Mouse (Mus musculus): ENCODE measurements around the gene Irf1. TPM values are rescaled to one million over a fixed set of nuclear protein-coding genes. Genes with fewer than 3 reads are reported as not detected.

The Irf1 gene
- total and polyA plus RNA-seq, 3 experiments = 17.8 to 64.9 (median 23.6) TPM

GRCm38 (mm10) chr11:53779808-53780207 is 10.0 kb downstream of the Irf1 start:
- 0 out of 2 replicates have a peak, but pooled peaks cover 10% of the 10 kb centered on the region for H3K79me2 ChIP-seq (replicated peaks; ENCODE audit: control insufficient read depth, extremely low read depth, insufficient read depth, poor library complexity, severe bottlenecking)
- peaks cover 48 to 72% of the 10 kb centered on the region in 2 experiments for H3K36me3 ChIP-seq (replicated peaks in 1 of 2; ENCODE audit: control insufficient read depth in 1 of 2, insufficient read depth in 1 of 2, low read length in 1 of 2)
- no peaks in the 10 kb centered on the region for H3K9me3 ChIP-seq (replicated peaks; ENCODE audit: low read length)
- no peak overlapping the region for H3K27ac ChIP-seq (ENCODE audit: insufficient read depth, low read depth)
- H3K27me3 ChIP-seq (replicated peaks) = no peaks in the 10 kb centered on the region
- H3K4me3 ChIP-seq (replicated peaks in 1 of 3; ENCODE audit: low read depth in 2 of 3, low read length in 2 of 3, poor library complexity in 1 of 3) = no peak overlapping the region
- no peak overlapping the region for H3K4me2 ChIP-seq (ENCODE audit: insufficient read depth, low read depth, poor library complexity, severe bottlenecking)
- peaks cover 15 to 66% of the 10 kb centered on the region in 2 experiments for H3K4me1 ChIP-seq (ENCODE audit: control insufficient read depth in 1 of 2, insufficient read depth in 2 of 2)
- dilution Hi-C loops (cut with MboI; ENCODE audit: extremely low pct_ligation_motif_present, extremely low pct_unique_long_range_greater_than_20kb, low sequenced_read_pairs) (no loop called here), in situ Hi-C loops (cut with MboI; ENCODE audit: low pct_ligation_motif_present, low pct_unique_long_range_greater_than_20kb, low sequenced_read_pairs) (no loop called here)
- DNase-seq (ENCODE audit: extremely low read depth) = no peak
- no peak overlapping the region for H3K9ac ChIP-seq (ENCODE audit: insufficient read depth, low read depth)
- no peak for TF ChIP-seq CTCF (conservative IDR thresholded peaks at IDR 0.05 in 1 of 2, IDR thresholded peaks at IDR 0.05 in 1 of 2; ENCODE audit: low read depth in 2 of 2, low read length in 2 of 2)
- no peak for TF ChIP-seq RAD21 (IDR thresholded peaks at IDR 0.05; ENCODE audit: low read depth, low read length)
- TF ChIP-seq MXI1 (IDR thresholded peaks at IDR 0.05; ENCODE audit: low read depth, low read length) = no peak
- TF ChIP-seq ZC3H11A (IDR thresholded peaks at IDR 0.05; ENCODE audit: low read depth, low read length) = no peak
- TF ChIP-seq MEF2A (IDR thresholded peaks at IDR 0.05; ENCODE audit: borderline replicate concordance, low read depth, low read length) = no peak
- TF ChIP-seq CHD1 (IDR thresholded peaks at IDR 0.05; ENCODE audit: low read depth, low read length) = no peak
- no peak for TF ChIP-seq ZNF384 (IDR thresholded peaks at IDR 0.05; ENCODE audit: low read depth, low read length)
- no peak for TF ChIP-seq ZKSCAN1 (IDR thresholded peaks at IDR 0.05; ENCODE audit: borderline replicate concordance, low read depth, low read length)
- no peak for TF ChIP-seq POLR2A (IDR thresholded peaks at IDR 0.05; ENCODE audit: low read depth, low read length)
- TF ChIP-seq USF2 (conservative IDR thresholded peaks at IDR 0.05; ENCODE audit: low read depth, low read length) = no peak
- no peak for TF ChIP-seq MAFK (IDR thresholded peaks at IDR 0.05; ENCODE audit: insufficient replicate concordance, low read length)

GRCm38 (mm10) chr11:53780262-53780661 is 10.4 kb downstream of the Irf1 start:
- TF ChIP-seq PAX5 (IDR thresholded peaks at IDR 0.05; ENCODE audit: low read length) (no peak), MAFK (IDR thresholded peaks at IDR 0.05; ENCODE audit: insufficient replicate concordance, low read length) (no peak), KAT2A (IDR thresholded peaks at IDR 0.05; ENCODE audit: insufficient replicate concordance, low read length) (no peak), ETS1 (conservative IDR thresholded peaks at IDR 0.05; ENCODE audit: low read depth, low read length) (no peak), MXI1 (IDR thresholded peaks at IDR 0.05; ENCODE audit: low read depth, low read length) (no peak), UBTF (IDR thresholded peaks at IDR 0.05; ENCODE audit: low read depth, low read length) (no peak), NELFE (IDR thresholded peaks at IDR 0.05; ENCODE audit: low read depth, low read length) (no peak), MYC (IDR thresholded peaks at IDR 0.05; ENCODE audit: low read depth, low read length) (no peak), CHD2 (IDR thresholded peaks at IDR 0.05; ENCODE audit: low read length) (no peak), MEF2A (IDR thresholded peaks at IDR 0.05; ENCODE audit: borderline replicate concordance, low read depth, low read length) (no peak), RCOR1 (conservative IDR thresholded peaks at IDR 0.05; ENCODE audit: low read depth, low read length) (no peak), GABPA (IDR thresholded peaks at IDR 0.05; ENCODE audit: insufficient replicate concordance, low read depth, low read length) (no peak)
- no peaks in the 10 kb centered on the region for H3K9me3 ChIP-seq (replicated peaks; ENCODE audit: low read length)
- no peak overlapping the region for H3K4me2 ChIP-seq (ENCODE audit: insufficient read depth, low read depth, poor library complexity, severe bottlenecking)
- no peaks in the 10 kb centered on the region for H3K27me3 ChIP-seq (replicated peaks)
- DNase-seq (ENCODE audit: extremely low read depth) = no peak
- peaks cover 44 to 68% of the 10 kb centered on the region in 2 experiments for H3K36me3 ChIP-seq (replicated peaks in 1 of 2; ENCODE audit: control insufficient read depth in 1 of 2, insufficient read depth in 1 of 2, low read length in 1 of 2)
- H3K4me1 ChIP-seq (ENCODE audit: control insufficient read depth in 1 of 2, insufficient read depth in 2 of 2) = peaks cover 15 to 66% of the 10 kb centered on the region in 2 experiments
- dilution Hi-C loops (cut with MboI; ENCODE audit: extremely low pct_ligation_motif_present, extremely low pct_unique_long_range_greater_than_20kb, low sequenced_read_pairs) = no loop called here
- H3K9ac ChIP-seq (ENCODE audit: insufficient read depth, low read depth) = no peak overlapping the region
- H3K27ac ChIP-seq (ENCODE audit: insufficient read depth, low read depth) = no peak overlapping the region
- no peak overlapping the region for H3K4me3 ChIP-seq (replicated peaks in 1 of 3; ENCODE audit: low read depth in 2 of 3, low read length in 2 of 3, poor library complexity in 1 of 3)
- in situ Hi-C loops (cut with MboI; ENCODE audit: low pct_ligation_motif_present, low pct_unique_long_range_greater_than_20kb, low sequenced_read_pairs) = no loop called here
- 0 out of 2 replicates have a peak, but pooled peaks cover 6% of the 10 kb centered on the region for H3K79me2 ChIP-seq (replicated peaks; ENCODE audit: control insufficient read depth, extremely low read depth, insufficient read depth, poor library complexity, severe bottlenecking)
